Mouse (Mus musculus): ENCODE results near the gene Rad51b.

- TF ChIP-seq EP300 (IDR thresholded peaks at IDR 0.05; ENCODE audit: insufficient read depth, low read depth, low read length) (no peak), CTCF (IDR thresholded peaks at IDR 0.05; ENCODE audit: low read depth, low read length) (no peak), POLR2A (IDR thresholded peaks at IDR 0.05; ENCODE audit: insufficient read depth, low read length) (no peak)
Measured at GRCm38 (mm10) chr12:79744131-79744530, 447.0 kb downstream of the Rad51b start.
